Mouse (Mus musculus) embryonic stem cell, embryonic (primary cell): ENCODE measurements around the gene Tut1.
"Not testable (repeated sequence)": the region's sequence is repeated elsewhere in the genome, so short reads cannot be mapped to it uniquely, and the experiment has no call there.

Experiments
- CTCF ChIA-PET, 4 experiments: fragments of 300-600 bp in 2 of 4; fragments of 350-600 bp in 2 of 4; sonication (Branson Sonifier 250); formaldehyde crosslinking; loops; one replicate each; lab custom pipeline; 2022; ENCODE audit warnings: inconsistent platforms in 2 of 4; lab: Charles Lee
- POLR2A ChIA-PET, 4 experiments: fragments of 300-600 bp in 2 of 4; fragments of 350-600 bp in 2 of 4; sonication (Branson Sonifier 250); formaldehyde crosslinking; loops; one replicate each; lab custom pipeline; 2022; ENCODE audit warnings: antibody characterized with exemption in 4 of 4, inconsistent platforms in 1 of 4; lab: Charles Lee

The Tut1 gene

DNA sequence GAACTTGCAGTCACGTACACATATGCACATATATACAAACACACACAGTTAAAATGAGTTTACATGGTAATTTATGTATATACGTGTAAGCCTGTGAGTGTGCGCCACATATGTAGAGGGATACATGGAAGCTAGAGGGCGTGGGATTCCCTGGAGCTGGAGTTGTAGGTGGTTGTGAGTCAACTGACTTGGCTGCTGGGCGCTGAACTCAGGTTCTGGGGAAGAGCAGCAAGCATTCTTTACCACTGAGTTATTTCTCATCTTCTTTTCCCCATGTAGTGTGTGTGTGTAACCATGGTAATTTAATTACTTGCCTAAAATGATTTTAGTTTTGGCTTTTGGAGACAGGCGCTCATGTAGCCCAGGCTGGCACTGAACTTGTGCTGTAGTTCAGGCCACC lies 43.0 kb downstream of the Tut1 start:
- CTCF ChIA-PET = interaction anchor here in 3 of 4 experiments (0.6 to 2.3 kb wide), 8 partner anchors 77 to 279 kb away, joined by 3 to 11 read pairs (median 4); no protein-coding TSS in a partner anchor
- POLR2A ChIA-PET = interaction anchor here (0.7 to 6.0 kb wide), 38 partner anchors 6 to 269 kb away, joined by 3 to 106 read pairs (median 6); partner anchors contain the start of genes Ahnak (in 2 of the 4), Eef1g (in 2 of the 4), Ganab (in 1 of the 4) and Mta2 (in 1 of the 4)

DNA sequence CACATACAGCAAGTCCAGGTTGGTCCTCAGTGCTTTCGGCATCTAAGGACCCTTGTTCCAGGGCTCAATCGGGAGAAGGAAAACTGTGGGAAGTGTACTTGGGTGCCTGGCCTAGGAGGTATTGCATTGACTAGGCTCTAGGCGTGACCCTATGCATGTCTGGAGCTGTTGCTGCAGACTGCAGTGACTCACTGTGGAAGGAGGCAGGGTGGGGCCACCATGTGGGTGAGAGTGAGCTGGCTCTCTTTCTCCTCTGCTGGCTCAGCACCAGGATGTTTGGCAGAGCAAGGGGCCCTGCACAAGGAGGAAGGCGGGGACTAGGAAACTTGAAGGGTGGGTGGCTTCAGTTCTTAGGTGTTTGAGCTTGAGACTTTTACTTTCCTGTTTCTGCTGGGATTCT lies 43.9 kb downstream of the Tut1 start:
- ChIA-PET CTCF (interaction anchor here (0.7 to 2.3 kb wide), 12 partner anchors 9 to 279 kb away, joined by 3 to 11 read pairs (median 3); partner anchors contain the start of gene Ahnak (in 1 of the 4)), POLR2A (interaction anchor here (0.5 to 6.0 kb wide), 73 partner anchors 7 to 284 kb away, joined by 3 to 106 read pairs (median 4); partner anchors contain the start of genes Ahnak (in 4 of the 4), Eef1g (in 2 of the 4), Tut1 (in 2 of the 4) and 1700092M07Rik (in 1 of the 4))

DNA sequence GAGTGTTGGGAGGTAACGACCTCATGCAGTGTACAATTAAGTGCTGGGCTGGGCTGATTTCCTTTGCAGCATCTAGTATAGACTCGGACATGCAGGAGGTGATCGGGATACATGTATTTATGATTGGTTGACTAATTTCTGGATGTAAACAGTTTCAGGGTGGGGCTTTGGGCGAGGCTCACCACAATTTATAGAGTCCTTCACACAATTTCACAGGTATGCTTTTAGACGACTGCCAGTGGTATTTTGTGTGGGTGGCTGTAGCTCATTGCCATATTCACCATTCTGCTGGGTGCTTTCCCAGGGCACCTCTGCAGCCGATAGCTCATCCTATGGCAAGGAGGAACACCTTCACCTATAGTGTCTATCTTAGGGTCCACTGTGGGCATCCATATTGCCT lies 44.9 kb downstream of the Tut1 start:
- POLR2A ChIA-PET = interaction anchor here (1.0 to 6.0 kb wide), 34 partner anchors 8 to 275 kb away, joined by 3 to 106 read pairs (median 8); partner anchors contain the start of genes Ahnak (in 4 of the 4), Eef1g (in 2 of the 4), 1810009A15Rik (in 1 of the 4) and Gm49416 (in 1 of the 4)
- CTCF ChIA-PET = interaction anchor here in 2 of 4 experiments (0.8 to 2.3 kb wide), 5 partner anchors 10 to 84 kb away, joined by 3 to 11 read pairs (median 4); partner anchors contain the start of gene Ahnak (in 1 of the 2)

DNA sequence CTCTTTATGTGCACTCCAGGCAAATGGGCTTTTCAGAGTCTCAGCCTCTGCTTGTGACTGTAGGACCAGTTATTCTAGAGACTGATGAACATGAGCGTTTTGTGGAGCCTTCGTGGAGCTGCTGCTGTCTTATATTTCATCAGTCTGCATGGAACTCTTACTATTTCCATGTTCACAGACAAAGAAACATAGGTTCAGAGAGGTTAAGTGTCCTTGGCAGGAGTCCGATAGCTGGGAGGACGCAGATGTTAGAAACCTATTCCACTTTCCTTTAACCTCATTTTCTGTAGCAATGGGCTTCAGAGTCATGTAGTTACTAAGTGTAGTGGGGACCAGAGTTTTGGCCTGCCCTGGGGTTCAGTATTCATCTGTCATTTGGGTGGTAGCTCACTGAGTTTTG lies 45.6 kb downstream of the Tut1 start:
- ChIA-PET POLR2A (interaction anchor here in 2 of 4 experiments (0.9 to 6.0 kb wide), 19 partner anchors 9 to 83 kb away, joined by 3 to 106 read pairs (median 10); partner anchors contain the start of genes Ahnak (in 2 of the 2) and Eef1g (in 1 of the 2)), CTCF (interaction anchor here in 3 of 4 experiments (0.7 to 2.2 kb wide), 3 partner anchors 83 to 111 kb away, joined by 3 to 10 read pairs (median 3); no protein-coding TSS in a partner anchor)

DNA sequence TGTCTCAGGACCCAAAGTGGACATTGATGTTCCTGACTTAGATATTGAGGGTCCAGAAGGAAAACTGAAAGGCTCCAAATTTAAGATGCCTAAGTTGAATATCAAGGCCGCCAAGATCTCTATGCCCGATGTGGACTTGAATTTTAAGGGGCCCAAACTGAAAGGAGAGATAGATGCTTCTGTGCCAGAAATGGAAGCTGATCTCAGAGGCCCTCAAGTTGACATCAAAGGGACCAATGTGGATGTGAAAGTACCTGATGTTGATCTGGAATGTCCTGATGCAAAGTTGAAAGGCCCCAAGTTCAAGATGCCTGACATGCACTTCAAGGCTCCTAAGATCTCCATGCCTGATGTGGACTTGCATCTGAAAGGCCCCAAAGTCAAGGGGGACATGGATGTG lies 53.3 kb downstream of the Tut1 start:
- POLR2A ChIA-PET, CTCF ChIA-PET: not testable (repeated sequence)
